Mouse (Mus musculus) heart, embryonic 16.5 days (tissue): ENCODE measurements around the gene Atp1a3. TPM values are rescaled to one million over a fixed set of nuclear protein-coding genes. Genes with fewer than 3 reads are reported as not detected.

Source experiments
- ATAC-seq: fragments of 200-750 bp; cut with Nextera tagmentation; replicated peaks from 2 replicates; pipeline ENCODE4 v1.8.0; 2017; ENCODE audit warnings: moderate number of reproducible peaks; ENCODE audit not compliant: insufficient read depth, low FRiP score; ENCODE audit errors: extremely low read depth
- H3K27ac ChIP-seq: fragments of 300-500 bp; sonication (generic); 2 replicates; pipeline ENCODE4 v1.5.1; 2014; ENCODE audit warnings: mild to moderate bottlenecking, low read length, control low read depth, moderate library complexity
- H3K27me3 ChIP-seq: fragments of 300-500 bp; sonication (generic); 2 replicates; pipeline ENCODE4 v1.6.1; 2014; ENCODE audit warnings: low read length, mixed read lengths; ENCODE audit not compliant: control insufficient read depth, insufficient read depth
- H3K36me3 ChIP-seq: fragments of 300-500 bp; sonication (generic); 2 replicates; pipeline ENCODE4 v1.6.1; 2014; ENCODE audit not compliant: control insufficient read depth, insufficient read depth
- H3K4me1 ChIP-seq: fragments of 300-500 bp; sonication (generic); 2 replicates; pipeline ENCODE4 v1.6.1; 2014; ENCODE audit warnings: low read length, mixed read lengths; ENCODE audit not compliant: control insufficient read depth, insufficient read depth
- H3K4me2 ChIP-seq: fragments of 300-500 bp; sonication (generic); 2 replicates; pipeline ENCODE4 v1.6.1; 2014; ENCODE audit warnings: low read depth, mild to moderate bottlenecking, control low read depth, low read length
- H3K4me3 ChIP-seq: fragments of 300-500 bp; sonication (generic); 2 replicates; pipeline ENCODE4 v1.5.1; 2014; ENCODE audit warnings: mild to moderate bottlenecking, control low read depth, low read length
- H3K9ac ChIP-seq: fragments of 300-500 bp; sonication (generic); 2 replicates; pipeline ENCODE4 v1.6.1; 2014; ENCODE audit warnings: low read length, control low read depth
- H3K9me3 ChIP-seq: fragments of 300-500 bp; sonication (generic); replicated peaks from 2 replicates; pipeline ENCODE4 v1.6.1; 2016; ENCODE audit warnings: low read length; ENCODE audit not compliant: control insufficient read depth
- WGBS: fragments of 180-500 bp; shearing (Covaris S2); extraction: QIAGEN DNeasy Blood & Tissue Kit; methylation state at CpG from one replicate; pipeline ENCODE4 v1.1.7; 2014; 5-methylcytosine and 5-hydroxymethylcytosine counted together
- microRNA-seq: library from miRNA; unstranded; fragments of <30 nt; microRNA quantifications from one replicate; pipeline ENCODE4, GENCODE M21; 2017
- polyA plus RNA-seq: library from polyadenylated mRNA; unstranded; fragments of >200 nt; fragmentation: Nextera tagmentation; extraction: Ambion mirVana; gene quantifications from 2 replicates; pipeline ENCODE4 v1.2.1, GENCODE M21; 2015

The Atp1a3 gene
- polyA plus RNA-seq, 1 experiment from 2014 or later, result 0.32 TPM

GRCm38 (mm10) chr7:24931651-24932050 lies 74.1 kb downstream of the Atp1a3 start:
- no peak overlapping the region for H3K9ac ChIP-seq
- no peak overlapping the region for H3K4me3 ChIP-seq
- no peak overlapping the region for H3K4me2 ChIP-seq
- H3K4me1 ChIP-seq, result no peaks in the 10 kb centered on the region
- peaks cover 67% of the 10 kb centered on the region for H3K27me3 ChIP-seq
- H3K27ac ChIP-seq, result no peak overlapping the region
- ATAC-seq, result no peak
- whole genome bisulfite sequencing, result 2% methylated on average over 15 of the region's 15 CpGs
- H3K36me3 ChIP-seq, result no peaks in the 10 kb centered on the region
- no peaks in the 10 kb centered on the region for H3K9me3 ChIP-seq

- peaks cover 5% of the 10 kb centered on the region for H3K36me3 ChIP-seq
- no peak overlapping the region for H3K27ac ChIP-seq
- no peak overlapping the region for H3K4me2 ChIP-seq
- WGBS, result 50% methylated on average over 6 of the region's 6 CpGs
- no peak for ATAC-seq
- H3K4me3 ChIP-seq, result no peak overlapping the region
- H3K9me3 ChIP-seq, result no peaks in the 10 kb centered on the region
- H3K9ac ChIP-seq, result no peak overlapping the region
- H3K4me1 ChIP-seq, result no peaks in the 10 kb centered on the region
- peaks cover 62% of the 10 kb centered on the region for H3K27me3 ChIP-seq
Measured at GRCm38 (mm10) chr7:24930475-24930874, 75.3 kb downstream of the Atp1a3 start.

Small RNA genes within 50 kb of the gene (microRNA-seq; reads per million reads assigned to microRNA genes)
- gene Mir7046 (0.79 reads per million), gene Mir7047 (not detected)

Other genes with a start within 250 kb of the Atp1a3 start
- 0.25 and 0.30 TPM in 2 replicates for gene Cd177, start 245.6 kb downstream of the Atp1a3 start, polyA plus RNA-seq
- 0.22 TPM in 1 of 2 replicates, not detected in the other for gene Ceacam10, start 228.8 kb downstream of the Atp1a3 start, polyA plus RNA-seq
- 4.7 and 20.8 TPM in 2 replicates for gene Gm9844, start 143.7 kb downstream of the Atp1a3 start, polyA plus RNA-seq
- not detected in 2 replicates for gene Lypd4, start 136.0 kb downstream of the Atp1a3 start, polyA plus RNA-seq
- not detected in 2 replicates for gene Dmrtc2, start 135.9 kb downstream of the Atp1a3 start, polyA plus RNA-seq
- gene Rps19, start 121.6 kb downstream of the Atp1a3 start, polyA plus RNA-seq, result 1,139 and 1,152 TPM in 2 replicates
- 0.36 and 0.38 TPM in 2 replicates for gene Cd79a, start 108.6 kb downstream of the Atp1a3 start, polyA plus RNA-seq
- 75.4 and 80.9 TPM in 2 replicates for gene Arhgef1, start 103.0 kb downstream of the Atp1a3 start, polyA plus RNA-seq
- not detected in 2 replicates for gene Gm4881, start 61.5 kb downstream of the Atp1a3 start, polyA plus RNA-seq
- gene Rabac1, start 33.2 kb downstream of the Atp1a3 start, polyA plus RNA-seq, result 270 and 275 TPM in 2 replicates
- gene Grik5, start 66.4 kb upstream of the Atp1a3 start, polyA plus RNA-seq, result 2.3 and 3.0 TPM in 2 replicates
- gene Zfp574, start 66.6 kb upstream of the Atp1a3 start, polyA plus RNA-seq, result 19.6 and 19.7 TPM in 2 replicates
- gene Pou2f2, start 173.8 kb upstream of the Atp1a3 start, polyA plus RNA-seq, result 0.42 and 0.58 TPM in 2 replicates
- gene Dedd2, start 214.7 kb upstream of the Atp1a3 start, polyA plus RNA-seq, result 8.3 and 8.6 TPM in 2 replicates
- 2.2 and 2.3 TPM in 2 replicates for gene Zfp526, start 215.5 kb upstream of the Atp1a3 start, polyA plus RNA-seq
- gene Gsk3a, start 231.9 kb upstream of the Atp1a3 start, polyA plus RNA-seq, result 6.7 and 6.8 TPM in 2 replicates
- gene Erf, start 244.8 kb upstream of the Atp1a3 start, polyA plus RNA-seq, result 8.5 and 11.2 TPM in 2 replicates